Mouse (Mus musculus) limb, embryonic 11.5 days (tissue): Measurements from ENCODE around the gene Gm10487. TPM values are rescaled to one million over a fixed set of nuclear protein-coding genes. Genes with fewer than 3 reads are reported as not detected.
"Not testable (repeated sequence)": the region's sequence is repeated elsewhere in the genome, so short reads cannot be mapped to it uniquely, and the experiment has no call there.

ENCODE experiments used
- ATAC-seq: fragments of 200-750 bp; cut with Nextera tagmentation; 2 replicates; pipeline ENCODE4 v1.8.0; 2017; ENCODE audit warnings: low read depth; ENCODE audit not compliant: insufficient number of reproducible peaks, low FRiP score, low TSS enrichment
- DNase-seq: peaks from one replicate; pipeline ENCODE4 v3.0.0-alpha.2; 2015; ENCODE audit warnings: low spot score
- H3K27ac ChIP-seq: fragments of 300-500 bp; sonication (generic); replicated peaks from 2 replicates; pipeline ENCODE4 v1.5.1; 2014; ENCODE audit warnings: low read depth, mild to moderate bottlenecking, low read length
- H3K27me3 ChIP-seq: fragments of 300-500 bp; sonication (generic); 2 replicates; pipeline ENCODE4 v1.6.1; 2014; ENCODE audit warnings: mild to moderate bottlenecking, low read length, mixed read lengths; ENCODE audit not compliant: control insufficient read depth, insufficient read depth
- H3K36me3 ChIP-seq: fragments of 300-500 bp; sonication (generic); 2 replicates; pipeline ENCODE4 v1.6.1; 2014; ENCODE audit warnings: mild to moderate bottlenecking, low read length, moderate library complexity, mixed read lengths; ENCODE audit not compliant: control insufficient read depth, insufficient read depth
- H3K4me1 ChIP-seq: fragments of 300-500 bp; sonication (generic); 2 replicates; pipeline ENCODE4 v1.6.1; 2014; ENCODE audit warnings: low read length, mixed read lengths; ENCODE audit not compliant: control insufficient read depth, insufficient read depth
- H3K4me2 ChIP-seq: fragments of 300-500 bp; sonication (generic); 2 replicates; pipeline ENCODE4 v1.6.1; 2014; ENCODE audit warnings: low read depth, mild to moderate bottlenecking, moderate library complexity; ENCODE audit not compliant: severe bottlenecking
- H3K4me3 ChIP-seq: fragments of 300-500 bp; sonication (generic); 2 replicates; pipeline ENCODE4 v1.5.1; 2014; ENCODE audit warnings: low read depth, low read length
- H3K9ac ChIP-seq: fragments of 300-500 bp; sonication (generic); 2 replicates; pipeline ENCODE4 v1.6.1; 2014; ENCODE audit warnings: mild to moderate bottlenecking, low read length
- H3K9me3 ChIP-seq: fragments of 300-500 bp; sonication (generic); 2 replicates; pipeline ENCODE4 v1.6.1; 2016; ENCODE audit warnings: low read length; ENCODE audit not compliant: control insufficient read depth
- WGBS: fragments of 180-500 bp; shearing (Covaris S2); extraction: QIAGEN DNeasy Blood & Tissue Kit; methylation state at CpG from one replicate; pipeline ENCODE4 v1.1.7; 2014; 5-methylcytosine and 5-hydroxymethylcytosine counted together
- polyA plus RNA-seq: library from polyadenylated mRNA; unstranded; fragments of >200 nt; fragmentation: Nextera tagmentation; extraction: Ambion mirVana; gene quantifications from 2 replicates; pipeline ENCODE4 v1.2.1, GENCODE M21; 2014

Gene Gm10487
- polyA plus RNA-seq = not detected in 2 replicates

GRCm38 (mm10) chrX:30843369-30843768 is at the start of gene Gm10487:
TSS of gene Gm10487 (minus strand) at chrX:30843469.
- not testable (repeated sequence) for H3K9me3 ChIP-seq, DNase-seq, H3K4me2 ChIP-seq, H3K27ac ChIP-seq, ATAC-seq, H3K9ac ChIP-seq, H3K36me3 ChIP-seq, H3K27me3 ChIP-seq, H3K4me1 ChIP-seq, H3K4me3 ChIP-seq
- no CpG with 5 or more reads among the region's 6 CpGs for WGBS
